Mouse (Mus musculus): ENCODE measurements around the gene Nrtn.

GRCm38 (mm10) chr17:56764474-56765354 lies 7.4 kb upstream of the Nrtn start, which contains the start of gene Dus3l:
- TF ChIP-seq POLR2A (IDR thresholded peaks at IDR 0.05; ENCODE audit: control insufficient read depth, low read depth, low read length) (peak; percentile 29), CTCF (IDR thresholded peaks at IDR 0.05; ENCODE audit: control insufficient read depth, insufficient read depth, insufficient replicate concordance, low read depth, low read length) (peak; percentile 25; the same call in 1 of the 2 replicates)

Data from testis, adult 2 months (tissue).